Mouse (Mus musculus): ENCODE data around the gene Medag.

Medag gene

GRCm38 (mm10) chr5:149474142-149474541, 62.6 kb downstream of the Medag start:
- no peak for DNase-seq (ENCODE audit: extremely low read depth, low read depth, low spot score)

- DNase-seq (ENCODE audit: extremely low read depth, low read depth, low spot score): no peak
Observed at GRCm38 (mm10) chr5:149474701-149475468, 63.3 kb downstream of the Medag start.
